ENCODE assay signal across 9 mouse cellular contexts in the genomic region with DNA sequence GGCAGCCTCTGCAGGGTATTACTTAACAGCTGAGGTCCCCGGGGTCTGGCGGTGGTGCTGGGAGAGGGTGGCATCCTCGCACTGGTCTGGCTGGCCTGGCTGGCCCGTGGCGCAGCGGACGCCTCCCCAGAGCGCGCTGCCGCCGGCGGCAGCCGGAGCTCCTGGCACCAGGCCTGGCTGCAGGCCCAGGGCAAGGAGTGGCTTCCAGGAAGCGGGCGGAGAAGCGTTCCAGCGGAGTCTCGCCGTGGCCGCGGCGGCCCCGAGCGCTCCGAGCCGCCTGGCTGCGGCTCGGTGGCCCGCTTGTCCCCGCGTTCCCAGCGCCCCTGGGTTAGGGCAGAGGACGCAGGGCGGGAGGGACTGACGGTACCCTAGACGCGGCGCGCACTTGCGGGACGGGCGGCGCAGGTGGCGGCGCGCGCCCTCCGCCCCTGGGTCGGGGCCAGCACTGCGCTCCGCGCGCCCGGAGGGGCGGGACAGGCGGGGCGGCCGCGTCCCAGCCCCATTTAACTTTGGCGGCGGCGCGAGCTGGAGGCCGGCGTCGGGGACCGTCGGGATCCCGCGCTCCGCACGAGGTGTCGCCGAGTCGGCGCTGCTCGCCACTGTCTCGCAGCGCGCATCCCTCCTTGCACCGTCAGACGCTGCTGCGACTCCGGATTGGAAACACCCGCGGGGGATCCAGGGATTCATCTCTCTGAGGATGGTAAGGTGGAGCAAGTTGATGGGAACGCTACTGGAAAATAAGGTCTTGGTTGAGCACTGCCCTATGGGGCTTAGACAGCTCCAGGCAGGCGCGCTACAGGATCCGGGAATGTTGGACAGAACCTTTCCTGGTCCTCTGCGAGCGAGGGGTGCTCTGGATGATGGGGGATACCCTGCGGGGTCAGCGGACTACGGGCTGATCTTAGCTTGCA. TPM values are rescaled to one million over a fixed set of nuclear protein-coding genes. Genes with fewer than 3 reads are reported as not detected.
DNase-seq lines count a peak whose midpoint lies in the region; ATAC-seq and TF ChIP-seq lines count a peak whose summit lies in the region.
"Had no signal": no experiment of that assay in that cellular context is flagged by ENCODE, and none has a peak within 500 bp of the region (broad histone marks: within the 10 kb centered on the region; RNA-seq: fewer than 3 reads in every experiment).

Gene Adamtsl3 (plus strand): TSS at position 484 of the 911 bp plus-strand sequence.

- no peak for DNase-seq in testis, postnatal 14 days (ENCODE audit: low spot score)
- DNase-seq in forebrain, embryonic 11.5 days (ENCODE audit: low spot score): peak; percentile 60
- peak; percentile 74 to 75 for DNase-seq in heart, postnatal 10 days
- DNase-seq in kidney, postnatal 4 days: peak; percentile 45 to 61
- DNase-seq in midbrain, embryonic 11.5 days (ENCODE audit: low spot score, missing footprints): no peak
- peak; percentile 54 for DNase-seq in testis, postnatal 10 days (ENCODE audit: low spot score)
- no peak for DNase-seq in natural killer cell, adult 2 months (ENCODE audit: low spot score in 2 of 2)

- peaks cover 13% of the 10 kb centered on the region for H3K4me1 ChIP-seq in testis, adult 2 months (ENCODE audit: control insufficient read depth, insufficient read depth, low read length)
- H3K4me1 ChIP-seq in forebrain, embryonic 11.5 days (replicated peaks; ENCODE audit: control insufficient read depth, insufficient read depth, low read length): no peaks in the 10 kb centered on the region
- H3K4me1 ChIP-seq in midbrain, embryonic 11.5 days (ENCODE audit: control insufficient read depth, insufficient read depth, low read length): no peaks in the 10 kb centered on the region

- no peak within 1 kb of the TSS for H3K27ac ChIP-seq in testis, adult 2 months (ENCODE audit: control insufficient read depth, insufficient read depth, low read depth, low read length)
- H3K27ac ChIP-seq in forebrain, embryonic 11.5 days (ENCODE audit: low read depth, low read length): no peak within 1 kb of the TSS
- no peak within 1 kb of the TSS for H3K27ac ChIP-seq in midbrain, embryonic 11.5 days (ENCODE audit: low read depth, low read length)
- H3K27ac ChIP-seq: macrophage had no signal

- no peaks in the 10 kb centered on the region for H3K9me3 ChIP-seq in forebrain, embryonic 11.5 days (ENCODE audit: control insufficient read depth, low read length)
- H3K9me3 ChIP-seq in midbrain, embryonic 11.5 days (ENCODE audit: control insufficient read depth, low read length): no peaks in the 10 kb centered on the region

- H3K36me3 ChIP-seq in testis, adult 2 months (ENCODE audit: control insufficient read depth, insufficient read depth, low read length): no peaks in the 10 kb centered on the region
- no peaks in the 10 kb centered on the region for H3K36me3 ChIP-seq in forebrain, embryonic 11.5 days (ENCODE audit: control insufficient read depth, insufficient read depth, low read length)
- H3K36me3 ChIP-seq in midbrain, embryonic 11.5 days (ENCODE audit: control insufficient read depth, insufficient read depth, low read length): no peaks in the 10 kb centered on the region

- no peak for TF ChIP-seq POLR2A in testis, adult 2 months (IDR thresholded peaks at IDR 0.05; ENCODE audit: control insufficient read depth, low read depth, low read length)

- H3K4me3 ChIP-seq in testis, adult 2 months (ENCODE audit: control insufficient read depth, low read depth, low read length): peak within 1 kb of the TSS; percentile 41
- peak within 1 kb of the TSS; percentile 39 for H3K4me3 ChIP-seq in forebrain, embryonic 11.5 days (ENCODE audit: low read depth, low read length)
- H3K4me3 ChIP-seq in midbrain, embryonic 11.5 days (ENCODE audit: low read depth, low read length): peak within 1 kb of the TSS; percentile 37

- no peaks in the 10 kb centered on the region for H3K27me3 ChIP-seq in testis, adult 2 months (ENCODE audit: control insufficient read depth, insufficient read depth, low read length)
- H3K27me3 ChIP-seq in forebrain, embryonic 11.5 days (ENCODE audit: control insufficient read depth, insufficient read depth, low read length): peaks cover 38% of the 10 kb centered on the region
- H3K27me3 ChIP-seq in midbrain, embryonic 11.5 days (ENCODE audit: control insufficient read depth, insufficient read depth, low read length): peaks cover 31% of the 10 kb centered on the region

- WGBS in forebrain, embryonic 11.5 days: under 1% methylated on average over 94 of the region's 95 CpGs
- 1% methylated on average over 77 of the region's 95 CpGs for WGBS in midbrain, embryonic 11.5 days

- intact Hi-C loops in heart, postnatal 10 days (cut with DNase I): loop anchor here (2.0 to 10.0 kb wide), 3 partner anchors 45 to 269 kb away; no protein-coding TSS in a partner anchor

- TF ChIP-seq CTCF in testis, adult 2 months (IDR thresholded peaks at IDR 0.05; ENCODE audit: control insufficient read depth, insufficient read depth, insufficient replicate concordance, low read depth, low read length): no peak

- ATAC-seq in forebrain, embryonic 11.5 days (replicated peaks; ENCODE audit: low FRiP score): peak; percentile 27; the same call in 1 of the 2 replicates
- ATAC-seq in midbrain, embryonic 11.5 days (ENCODE audit: low FRiP score): peak; percentile 55

- H3K9ac ChIP-seq in forebrain, embryonic 11.5 days (ENCODE audit: low read length): no peak within 1 kb of the TSS
- H3K9ac ChIP-seq in midbrain, embryonic 11.5 days (ENCODE audit: low read length): no peak within 1 kb of the TSS

- peak within 1 kb of the TSS; percentile 58 for H3K4me2 ChIP-seq in forebrain, embryonic 11.5 days (ENCODE audit: low read depth, low read length, severe bottlenecking)
- H3K4me2 ChIP-seq in midbrain, embryonic 11.5 days: peak within 1 kb of the TSS; percentile 54

RNA-seq across cellular contexts. Expression of gene Adamtsl3, which starts in this region (rescaled TPM):
- polyA plus RNA-seq in testis, adult 2 months (2012; rRNA removed): 0.43 and 0.45 TPM in 2 replicates
- polyA plus RNA-seq in forebrain, embryonic 11.5 days (2014; fragmentation: Nextera tagmentation; extraction: Ambion mirVana): 0.36 and 0.40 TPM in 2 replicates
- total RNA-seq in heart, postnatal 10 days (2021): 10 to 100 TPM; 11.9 to 12.4 TPM
- polyA plus RNA-seq in midbrain, embryonic 11.5 days (2014; fragmentation: Nextera tagmentation; extraction: Ambion mirVana): not detected in 2 replicates
- polyA plus RNA-seq: macrophage had no signal

Comparison
In these comparisons a context has a peak if more than half of its experiments do, and no peak if none do; other contexts are left out.
1. DNase-seq: peak in heart, postnatal 10 days (2 of 2), kidney, postnatal 4 days (2 of 2) and testis, postnatal 10 days (single experiment); none in testis, postnatal 14 days (single experiment), midbrain, embryonic 11.5 days (single experiment) and natural killer cell, adult 2 months (0 of 2).
2. Peak in DNase-seq, ATAC-seq, H3K4me3 ChIP-seq and H3K4me2 ChIP-seq in forebrain, embryonic 11.5 days; RNA of the gene not detected or under 1 TPM.
3. Peak in ATAC-seq, H3K4me3 ChIP-seq and H3K4me2 ChIP-seq in midbrain, embryonic 11.5 days; RNA of the gene not detected or under 1 TPM.
4. Peak in every context shown above with its lines, with median percentiles within 50 percentile points of each other: H3K4me3 ChIP-seq.